Mouse (Mus musculus) embryonic fibroblast, embryonic 13.5 days (primary cell): Measurements from ENCODE around the gene Myh3.

Experiments
- CTCF ChIP-seq: IDR thresholded peaks from 2 replicates; pipeline ENCODE4 v1.5.1; 2011; ENCODE audit warnings: mild to moderate bottlenecking, control low read depth, low read length, moderate library complexity, borderline replicate concordance; ENCODE audit not compliant: insufficient read depth
- POLR2A ChIP-seq: IDR thresholded peaks from 2 replicates; pipeline ENCODE4 v1.6.1; 2011; ENCODE audit warnings: low read depth, mild to moderate bottlenecking, control low read depth, low read length, moderate library complexity

DNA sequence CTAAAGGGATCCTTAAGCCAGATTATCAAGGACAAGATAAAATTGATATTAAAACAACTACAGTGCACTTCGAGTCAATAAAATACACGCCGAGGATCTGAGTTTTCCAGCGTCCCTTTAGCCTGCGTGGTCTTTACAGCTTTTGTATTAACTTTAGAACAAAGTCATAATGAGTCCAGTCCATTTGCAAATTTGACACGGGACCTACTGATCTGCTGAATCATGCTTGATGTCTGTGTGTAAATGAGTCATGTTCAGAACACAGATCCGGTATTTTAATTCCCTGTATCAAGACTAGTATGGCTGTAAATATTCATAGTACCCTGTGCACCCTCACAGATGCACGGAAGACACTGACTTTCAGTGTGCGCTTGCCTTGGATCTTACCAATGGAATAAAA, 41.2 kb upstream of the Myh3 start:
- TF ChIP-seq CTCF (no peak), POLR2A (no peak)
